Mouse (Mus musculus) limb, embryonic 12.5 days (tissue): ENCODE data around the gene Nars2. TPM values are rescaled to one million over a fixed set of nuclear protein-coding genes. Genes with fewer than 3 reads are reported as not detected.

Experiments used
- ATAC-seq: fragments of 200-750 bp; cut with Nextera tagmentation; 2 replicates; pipeline ENCODE4 v1.8.0; 2017; ENCODE audit warnings: low read depth, moderate TSS enrichment; ENCODE audit not compliant: insufficient number of reproducible peaks, insufficient read depth, low FRiP score, low TSS enrichment
- H3K27ac ChIP-seq: fragments of 300-500 bp; sonication (generic); 2 replicates; pipeline ENCODE4 v1.5.1; 2016; ENCODE audit warnings: mild to moderate bottlenecking, moderate library complexity
- H3K27me3 ChIP-seq: fragments of 300-500 bp; sonication (generic); 2 replicates; pipeline ENCODE4 v1.6.1; 2016; ENCODE audit warnings: mild to moderate bottlenecking, moderate library complexity
- H3K36me3 ChIP-seq: fragments of 300-500 bp; sonication (generic); 2 replicates; pipeline ENCODE4 v1.6.1; 2016; ENCODE audit warnings: mild to moderate bottlenecking, moderate library complexity
- H3K4me1 ChIP-seq: fragments of 300-500 bp; sonication (generic); replicated peaks from 2 replicates; pipeline ENCODE4 v1.6.1; 2016
- H3K4me2 ChIP-seq: fragments of 300-500 bp; sonication (generic); 2 replicates; pipeline ENCODE4 v1.6.1; 2016; ENCODE audit warnings: mild to moderate bottlenecking, moderate library complexity
- H3K4me3 ChIP-seq: fragments of 300-500 bp; sonication (generic); replicated peaks from 2 replicates; pipeline ENCODE4 v1.5.1; 2016; ENCODE audit warnings: mild to moderate bottlenecking
- H3K9ac ChIP-seq: fragments of 300-500 bp; sonication (generic); replicated peaks from 2 replicates; pipeline ENCODE4 v1.6.1; 2016; ENCODE audit warnings: mild to moderate bottlenecking, moderate library complexity
- H3K9me3 ChIP-seq: fragments of 300-500 bp; sonication (generic); 2 replicates; pipeline ENCODE4 v1.6.1; 2016; ENCODE audit warnings: mild to moderate bottlenecking, moderate library complexity
- WGBS: fragments of 180-500 bp; shearing (Covaris S2); methylation state at CpG from one replicate; pipeline ENCODE4 v1.1.7; 2016; 5-methylcytosine and 5-hydroxymethylcytosine counted together
- polyA plus RNA-seq: library from polyadenylated mRNA; unstranded; fragments of >200 nt; fragmentation: Nextera tagmentation; extraction: Ambion mirVana; gene quantifications from 2 replicates; pipeline ENCODE4 v1.2.1, GENCODE M21; 2016

Nars2 gene
- polyA plus RNA-seq, 1 experiment from 2014 or later = 24.1 TPM

GRCm38 (mm10) chr7:96971027-96971996, 20.0 kb downstream of the Nars2 start:
- WGBS = 71% methylated on average over 21 of the region's 21 CpGs
- no peak overlapping the region for H3K9ac ChIP-seq
- no peak overlapping the region for H3K4me3 ChIP-seq

GRCm38 (mm10) chr7:96972138-96972904, 21.0 kb downstream of the Nars2 start:
- Histone ChIP-seq H3K27ac (no peak overlapping the region), H3K27me3 (no peaks in the 10 kb centered on the region)

More at GRCm38 (mm10) chr7:96971027-96971996, 20.0 kb downstream of the Nars2 start:
- H3K27ac ChIP-seq = no peak overlapping the region
- H3K27me3 ChIP-seq = no peaks in the 10 kb centered on the region
- peaks cover 4% of the 10 kb centered on the region; the same call in 1 of the 2 replicates for H3K4me1 ChIP-seq
- ATAC-seq = no peak
- 0 out of 2 replicates have a peak, but pooled peaks cover 4% of the 10 kb centered on the region for H3K36me3 ChIP-seq
- H3K9me3 ChIP-seq = no peaks in the 10 kb centered on the region
- H3K4me2 ChIP-seq = no peak overlapping the region

GRCm38 (mm10) chr7:96975914-96976313, 24.6 kb downstream of the Nars2 start:
- Histone ChIP-seq H3K9me3 (no peaks in the 10 kb centered on the region), H3K27ac (no peak overlapping the region), H3K36me3 (0 out of 2 replicates have a peak, but pooled peaks cover 4% of the 10 kb centered on the region), H3K9ac (no peak overlapping the region), H3K4me3 (no peak overlapping the region), H3K4me2 (no peak overlapping the region), H3K4me1 (0 out of 2 replicates have a peak, but pooled peaks cover 4% of the 10 kb centered on the region), H3K27me3 (no peaks in the 10 kb centered on the region)
- ATAC-seq = no peak
- WGBS = 86% methylated on average over 5 of the region's 5 CpGs

More at GRCm38 (mm10) chr7:96972138-96972904, 21.0 kb downstream of the Nars2 start:
- Histone ChIP-seq H3K4me1 (0 out of 2 replicates have a peak, but pooled peaks cover 4% of the 10 kb centered on the region), H3K36me3 (0 out of 2 replicates have a peak, but pooled peaks cover 4% of the 10 kb centered on the region), H3K9me3 (no peaks in the 10 kb centered on the region), H3K9ac (no peak overlapping the region), H3K4me3 (no peak overlapping the region), H3K4me2 (no peak overlapping the region)
- WGBS = 88% methylated on average over 8 of the region's 8 CpGs
- no peak for ATAC-seq

- Histone ChIP-seq H3K9ac (no peak overlapping the region), H3K36me3 (0 out of 2 replicates have a peak, but pooled peaks cover 4% of the 10 kb centered on the region), H3K27ac (no peak overlapping the region), H3K4me2 (no peak overlapping the region), H3K9me3 (no peaks in the 10 kb centered on the region), H3K27me3 (no peaks in the 10 kb centered on the region), H3K4me1 (no peaks in the 10 kb centered on the region), H3K4me3 (no peak overlapping the region)
- ATAC-seq = no peak
- WGBS = 97% methylated on average over 1 of the region's 1 CpGs
Observed at GRCm38 (mm10) chr7:96977209-96977608, 25.9 kb downstream of the Nars2 start.

- no peak overlapping the region for H3K4me2 ChIP-seq
- no peaks in the 10 kb centered on the region for H3K36me3 ChIP-seq
- no peak for ATAC-seq
- no peak overlapping the region for H3K27ac ChIP-seq
- no peaks in the 10 kb centered on the region for H3K9me3 ChIP-seq
- WGBS = 97% methylated on average over 2 of the region's 2 CpGs
- no peak overlapping the region for H3K9ac ChIP-seq
- H3K4me1 ChIP-seq = peaks cover 17% of the 10 kb centered on the region
- no peak overlapping the region for H3K4me3 ChIP-seq
- no peaks in the 10 kb centered on the region for H3K27me3 ChIP-seq
Observed at GRCm38 (mm10) chr7:96981366-96981765, 30.1 kb downstream of the Nars2 start.

- Histone ChIP-seq H3K27me3 (no peaks in the 10 kb centered on the region), H3K36me3 (no peaks in the 10 kb centered on the region), H3K9ac (no peak overlapping the region), H3K9me3 (no peaks in the 10 kb centered on the region), H3K4me2 (no peak overlapping the region), H3K4me3 (no peak overlapping the region), H3K27ac (peak overlapping the region; percentile 12; the same call in 1 of the 2 replicates), H3K4me1 (peaks cover 27% of the 10 kb centered on the region)
- ATAC-seq = no peak
- WGBS = 44% methylated on average over 7 of the region's 7 CpGs
Observed at GRCm38 (mm10) chr7:96983660-96984347, 32.5 kb downstream of the Nars2 start.

- no peak overlapping the region for H3K4me3 ChIP-seq
- H3K27me3 ChIP-seq = no peaks in the 10 kb centered on the region
- H3K36me3 ChIP-seq = no peaks in the 10 kb centered on the region; the same call in 1 of the 2 replicates
- no peak overlapping the region for H3K4me2 ChIP-seq
- no peaks in the 10 kb centered on the region for H3K9me3 ChIP-seq
- WGBS = 50% methylated on average over 8 of the region's 8 CpGs
- no peak overlapping the region for H3K27ac ChIP-seq
- peaks cover 27% of the 10 kb centered on the region for H3K4me1 ChIP-seq
- H3K9ac ChIP-seq = no peak overlapping the region
- ATAC-seq = no peak
Observed at GRCm38 (mm10) chr7:96985798-96986197, 34.5 kb downstream of the Nars2 start.

GRCm38 (mm10) chr7:96986795-96987445, 35.6 kb downstream of the Nars2 start:
- no peaks in the 10 kb centered on the region for H3K27me3 ChIP-seq
- H3K27ac ChIP-seq = no peak overlapping the region
- H3K9me3 ChIP-seq = no peaks in the 10 kb centered on the region
- H3K36me3 ChIP-seq = no peaks in the 10 kb centered on the region; the same call in 1 of the 2 replicates
- peaks cover 32% of the 10 kb centered on the region for H3K4me1 ChIP-seq
- H3K4me2 ChIP-seq = no peak overlapping the region
- no peak overlapping the region for H3K9ac ChIP-seq
- no peak overlapping the region for H3K4me3 ChIP-seq
- WGBS = 49% methylated on average over 9 of the region's 9 CpGs
- ATAC-seq = no peak

- Histone ChIP-seq H3K9me3 (no peaks in the 10 kb centered on the region), H3K27me3 (no peaks in the 10 kb centered on the region), H3K4me2 (no peak overlapping the region), H3K9ac (no peak overlapping the region), H3K4me1 (peaks cover 32% of the 10 kb centered on the region), H3K27ac (no peak overlapping the region), H3K36me3 (no peaks in the 10 kb centered on the region; the same call in 1 of the 2 replicates), H3K4me3 (no peak overlapping the region)
- 82% methylated on average over 4 of the region's 4 CpGs for WGBS
- ATAC-seq = no peak
Observed at GRCm38 (mm10) chr7:96987676-96988075, 36.4 kb downstream of the Nars2 start.

GRCm38 (mm10) chr7:97012956-97013355, 61.7 kb downstream of the Nars2 start:
- H3K27ac ChIP-seq = no peak overlapping the region
- no peaks in the 10 kb centered on the region for H3K27me3 ChIP-seq
- 0 out of 2 replicates have a peak, but pooled peaks cover 7% of the 10 kb centered on the region for H3K4me1 ChIP-seq
- no peak overlapping the region for H3K4me2 ChIP-seq
- 80% methylated on average over 3 of the region's 3 CpGs for WGBS
- H3K36me3 ChIP-seq = no peaks in the 10 kb centered on the region
- peaks cover 4% of the 10 kb centered on the region; the same call in 1 of the 2 replicates for H3K9me3 ChIP-seq
- no peak overlapping the region for H3K4me3 ChIP-seq
- ATAC-seq = no peak
- H3K9ac ChIP-seq = no peak overlapping the region
